Mouse (Mus musculus) myocyte (in vitro differentiated cells): Measurements from ENCODE around the gene Tbx19. TPM values are rescaled to one million over a fixed set of nuclear protein-coding genes. Genes with fewer than 3 reads are reported as not detected.

Experiments
- H3K27me3 ChIP-seq: one replicate; pipeline ENCODE4 v1.6.1; 2011; ENCODE audit not compliant: control insufficient read depth, insufficient read depth, insufficient read length
- H3K36me3 ChIP-seq: one replicate; pipeline ENCODE4 v1.6.1; 2011; ENCODE audit not compliant: control insufficient read depth, insufficient read depth
- H3K4me2 ChIP-seq: one replicate; pipeline ENCODE4 v1.6.1; 2011; ENCODE audit warnings: low read depth, control low read depth
- H3K4me3 ChIP-seq: one replicate; pipeline ENCODE4 v1.5.1; 2011; ENCODE audit warnings: mild to moderate bottlenecking, control low read depth, moderate library complexity
- H3K79me2 ChIP-seq: one replicate; pipeline ENCODE4 v1.6.1; 2011; ENCODE audit not compliant: control insufficient read depth, insufficient read depth
- H3ac ChIP-seq: one replicate; pipeline ENCODE4 v1.6.1; 2011; ENCODE audit not compliant: control insufficient read depth, insufficient read length
- CEBPB ChIP-seq: IDR thresholded peaks from 2 replicates; pipeline ENCODE4 v1.6.1; 2011; ENCODE audit warnings: mild to moderate bottlenecking, moderate library complexity; ENCODE audit not compliant: poor library complexity, insufficient read depth, severe bottlenecking
- E2F4 ChIP-seq: IDR thresholded peaks from one replicate; pipeline ENCODE4 v1.6.1; 2011; ENCODE audit warnings: mild to moderate bottlenecking, control low read depth, moderate library complexity; ENCODE audit not compliant: insufficient read depth
- MAX ChIP-seq: IDR thresholded peaks from one replicate; pipeline ENCODE4 v1.6.1; 2011; ENCODE audit warnings: low read depth, mild to moderate bottlenecking, control low read depth
- MYOD1 ChIP-seq, 3 experiments: IDR thresholded peaks; one replicate each; pipeline ENCODE4 v1.6.1; 2011; ENCODE audit warnings: control low read depth in 2 of 3, low read depth in 2 of 3, mild to moderate bottlenecking in 2 of 3, moderate library complexity in 1 of 3; ENCODE audit not compliant: insufficient read length in 2 of 3, control insufficient read depth in 1 of 3
- MYOG ChIP-seq, 3 experiments: IDR thresholded peaks; one replicate each; pipeline ENCODE4 v1.6.1; 2011; ENCODE audit warnings: control low read depth in 2 of 3, low read depth in 2 of 3, mild to moderate bottlenecking in 2 of 3; ENCODE audit not compliant: insufficient read length in 2 of 3, control insufficient read depth in 1 of 3, insufficient read depth in 1 of 3
- POLR2A ChIP-seq: IDR thresholded peaks from one replicate; pipeline ENCODE4 v1.6.1; 2011; ENCODE audit warnings: low read depth, mild to moderate bottlenecking, control low read depth, moderate library complexity; ENCODE audit not compliant: insufficient read length
- POLR2AphosphoS2 ChIP-seq: IDR thresholded peaks from one replicate; pipeline ENCODE4 v1.6.1; 2011; ENCODE audit warnings: low read depth, control low read depth; ENCODE audit not compliant: insufficient read length
- REST ChIP-seq: IDR thresholded peaks from one replicate; pipeline ENCODE4 v1.6.1; 2011; ENCODE audit warnings: mild to moderate bottlenecking, control low read depth, moderate library complexity; ENCODE audit not compliant: insufficient read depth, insufficient read length
- SRF ChIP-seq: IDR thresholded peaks from one replicate; pipeline ENCODE4 v1.6.1; 2011; ENCODE audit warnings: low read depth; ENCODE audit not compliant: control insufficient read depth, insufficient read length
- TCF12 ChIP-seq: IDR thresholded peaks from one replicate; pipeline ENCODE4 v1.6.1; 2011; ENCODE audit warnings: mild to moderate bottlenecking, control low read depth; ENCODE audit not compliant: poor library complexity, insufficient read depth, severe bottlenecking
- TCF3 ChIP-seq: IDR thresholded peaks from one replicate; pipeline ENCODE4 v1.6.1; 2011; ENCODE audit warnings: low read depth, control low read depth; ENCODE audit not compliant: insufficient read length
- USF1 ChIP-seq: IDR thresholded peaks from one replicate; pipeline ENCODE4 v1.6.1; 2011; ENCODE audit warnings: low read depth, mild to moderate bottlenecking, control low read depth, moderate library complexity
- polyA plus RNA-seq: library from polyadenylated mRNA; unstranded; fragments of >200 nt; fragmentation: generic; extraction: Trizol; gene quantifications from one replicate; pipeline ENCODE4 v1.2.1, GENCODE M21; 2012; ENCODE audit warnings: missing spikeins

Gene Tbx19
- polyA plus RNA-seq, 1 experiment: not detected

GRCm38 (mm10) chr1:165179321-165179720 lies 18.7 kb upstream of the Tbx19 start:
- Histone ChIP-seq H3K4me3 (no peak overlapping the region), H3K4me2 (no peak overlapping the region)
- TF ChIP-seq CEBPB (no peak), SRF (no peak), REST (no peak), USF1 (no peak), E2F4 (no peak), TCF3 (no peak), MYOD1 (IDR thresholded peaks at IDR 0.05; ENCODE audit: control insufficient read depth in 1 of 3, insufficient read length in 2 of 3, low read depth in 2 of 3) (no peak), MAX (no peak), TCF12 (no peak), MYOG (IDR thresholded peaks at IDR 0.05; ENCODE audit: control insufficient read depth in 1 of 3, insufficient read depth in 1 of 3, insufficient read length in 2 of 3, low read depth in 2 of 3) (no peak), POLR2A (no peak), POLR2AphosphoS2 (no peak)

GRCm38 (mm10) chr1:165178075-165178474 lies 17.5 kb upstream of the Tbx19 start:
- TF ChIP-seq MYOD1 (IDR thresholded peaks at IDR 0.05; ENCODE audit: control insufficient read depth in 1 of 3, insufficient read length in 2 of 3, low read depth in 2 of 3) (no peak), USF1 (no peak), MYOG (IDR thresholded peaks at IDR 0.05; ENCODE audit: control insufficient read depth in 1 of 3, insufficient read depth in 1 of 3, insufficient read length in 2 of 3, low read depth in 2 of 3) (no peak), MAX (no peak), POLR2A (no peak), TCF12 (no peak), E2F4 (no peak), CEBPB (no peak)
- Histone ChIP-seq H3K27me3 (no peaks in the 10 kb centered on the region), H3K36me3 (peaks cover 25% of the 10 kb centered on the region), H3K79me2 (no peaks in the 10 kb centered on the region), H3K4me2 (no peak overlapping the region), H3K4me3 (no peak overlapping the region), H3ac (no peak overlapping the region)

More at GRCm38 (mm10) chr1:165179321-165179720, 18.7 kb upstream of the Tbx19 start:
- H3K36me3 ChIP-seq: peaks cover 35% of the 10 kb centered on the region
- no peaks in the 10 kb centered on the region for H3K79me2 ChIP-seq
- H3K27me3 ChIP-seq: no peaks in the 10 kb centered on the region
- no peak overlapping the region for H3ac ChIP-seq

GRCm38 (mm10) chr1:165174059-165174616 lies 13.6 kb upstream of the Tbx19 start:
- H3ac ChIP-seq: no peak overlapping the region
- TF ChIP-seq MAX: no peak
- TF ChIP-seq TCF3: no peak
- no peak for TF ChIP-seq TCF12
- TF ChIP-seq MYOD1 (IDR thresholded peaks at IDR 0.05; ENCODE audit: control insufficient read depth in 1 of 3, insufficient read length in 2 of 3, low read depth in 2 of 3): no peak
- TF ChIP-seq REST: no peak
- no peak for TF ChIP-seq CEBPB
- TF ChIP-seq MYOG (IDR thresholded peaks at IDR 0.05; ENCODE audit: control insufficient read depth in 1 of 3, insufficient read depth in 1 of 3, insufficient read length in 2 of 3, low read depth in 2 of 3): no peak
- TF ChIP-seq USF1: no peak
- no peak for TF ChIP-seq POLR2A
- no peak for TF ChIP-seq POLR2AphosphoS2
- H3K36me3 ChIP-seq: peaks cover 2% of the 10 kb centered on the region
- H3K4me3 ChIP-seq: no peak overlapping the region
- H3K4me2 ChIP-seq: no peak overlapping the region
- H3K27me3 ChIP-seq: no peaks in the 10 kb centered on the region
- no peaks in the 10 kb centered on the region for H3K79me2 ChIP-seq

- no peak overlapping the region for H3ac ChIP-seq
- TF ChIP-seq MYOG (IDR thresholded peaks at IDR 0.05; ENCODE audit: control insufficient read depth in 1 of 3, insufficient read depth in 1 of 3, insufficient read length in 2 of 3, low read depth in 2 of 3) (no peak), TCF3 (no peak), POLR2A (no peak), CEBPB (no peak), MAX (no peak), REST (no peak), USF1 (no peak), TCF12 (no peak)
- no peak overlapping the region for H3K4me2 ChIP-seq
- H3K27me3 ChIP-seq: no peaks in the 10 kb centered on the region
- H3K79me2 ChIP-seq: no peaks in the 10 kb centered on the region
- no peaks in the 10 kb centered on the region for H3K36me3 ChIP-seq
- H3K4me3 ChIP-seq: no peak overlapping the region
Measured at GRCm38 (mm10) chr1:165171277-165171676, 10.7 kb upstream of the Tbx19 start.

GRCm38 (mm10) chr1:165170157-165170556 lies 9.6 kb upstream of the Tbx19 start:
- H3K27me3 ChIP-seq: no peaks in the 10 kb centered on the region
- H3K4me2 ChIP-seq: no peak overlapping the region
- no peaks in the 10 kb centered on the region for H3K36me3 ChIP-seq
- H3K4me3 ChIP-seq: no peak overlapping the region
- TF ChIP-seq CEBPB (no peak), E2F4 (no peak), SRF (no peak), REST (no peak), MYOG (IDR thresholded peaks at IDR 0.05; ENCODE audit: control insufficient read depth in 1 of 3, insufficient read depth in 1 of 3, insufficient read length in 2 of 3, low read depth in 2 of 3) (no peak), MYOD1 (IDR thresholded peaks at IDR 0.05; ENCODE audit: control insufficient read depth in 1 of 3, insufficient read length in 2 of 3, low read depth in 2 of 3) (no peak), POLR2A (no peak), USF1 (no peak), MAX (no peak), TCF3 (no peak), POLR2AphosphoS2 (no peak), TCF12 (no peak)
- no peak overlapping the region for H3ac ChIP-seq
- no peaks in the 10 kb centered on the region for H3K79me2 ChIP-seq
